Mouse (Mus musculus): ENCODE measurements around the gene Nfic.
A peak's percentile ranks its signal among the peaks of the same experiment; 100 is the strongest.

Nfic gene

GRCm38 (mm10) chr10:81356991-81357844 is 98.2 kb downstream of the Nfic start, which contains the start of gene Mfsd12:
Gene Mfsd12, plus strand, starts transcription at chr10:81357491.
- peak; percentile 93 to 96 for DNase-seq

GRCm38 (mm10) chr10:81356352-81356990 is 99.0 kb downstream of the Nfic start:
- DNase-seq: peak; percentile 39 to 74

- DNase-seq: no peak
Measured at GRCm38 (mm10) chr10:81355533-81355932, 99.9 kb downstream of the Nfic start.

DNA sequence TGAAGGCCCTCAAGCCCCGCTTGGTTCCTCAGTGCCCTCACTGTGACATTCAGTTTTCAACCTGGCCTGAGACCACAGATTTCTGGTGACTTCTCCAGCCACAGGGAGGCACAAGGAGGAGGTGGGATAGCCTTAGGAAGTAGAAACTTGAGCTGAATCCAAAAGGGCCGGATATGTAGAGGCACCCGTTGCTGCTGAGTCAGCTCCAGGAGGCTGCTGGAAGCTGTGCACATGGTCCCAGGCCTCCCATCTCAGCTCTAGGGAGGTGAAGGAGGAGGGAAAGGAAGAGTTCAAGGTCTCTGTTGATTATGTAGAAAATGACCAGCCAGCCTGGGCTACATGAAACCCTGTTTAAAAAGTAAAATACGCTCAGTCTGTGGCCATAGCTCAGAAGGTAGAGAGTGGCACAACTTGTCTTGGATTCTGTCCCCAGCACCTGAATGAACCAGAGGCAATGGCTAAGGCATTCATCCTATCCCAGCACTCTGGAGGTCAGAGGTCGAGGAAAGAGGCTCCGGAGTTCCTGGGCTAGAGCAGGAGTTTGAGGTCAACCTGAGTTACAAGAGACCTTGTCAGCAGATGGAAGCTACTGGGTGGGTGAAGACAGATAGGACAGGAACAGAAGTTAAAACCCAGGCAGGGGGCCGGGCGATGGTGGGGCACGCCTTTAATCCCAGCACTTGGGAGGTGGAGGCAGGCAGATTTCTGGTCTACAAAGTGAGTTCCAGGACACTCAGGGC is 100.5 kb downstream of the Nfic start:
- no peak for DNase-seq

GRCm38 (mm10) chr10:81351678-81352291 is 103.7 kb downstream of the Nfic start:
- no peak for DNase-seq

- DNase-seq: peak; percentile 100
Measured at GRCm38 (mm10) chr10:81350351-81351063, 104.9 kb downstream of the Nfic start, which contains the start of gene Hmg20b. Gene Hmg20b, minus strand, starts transcription at chr10:81350480.

- no peak for DNase-seq
Measured at GRCm38 (mm10) chr10:81349961-81350350, 105.5 kb downstream of the Nfic start.

GRCm38 (mm10) chr10:81349146-81349545 is 106.3 kb downstream of the Nfic start:
- peak; percentile 70 to 88 for DNase-seq

DNA sequence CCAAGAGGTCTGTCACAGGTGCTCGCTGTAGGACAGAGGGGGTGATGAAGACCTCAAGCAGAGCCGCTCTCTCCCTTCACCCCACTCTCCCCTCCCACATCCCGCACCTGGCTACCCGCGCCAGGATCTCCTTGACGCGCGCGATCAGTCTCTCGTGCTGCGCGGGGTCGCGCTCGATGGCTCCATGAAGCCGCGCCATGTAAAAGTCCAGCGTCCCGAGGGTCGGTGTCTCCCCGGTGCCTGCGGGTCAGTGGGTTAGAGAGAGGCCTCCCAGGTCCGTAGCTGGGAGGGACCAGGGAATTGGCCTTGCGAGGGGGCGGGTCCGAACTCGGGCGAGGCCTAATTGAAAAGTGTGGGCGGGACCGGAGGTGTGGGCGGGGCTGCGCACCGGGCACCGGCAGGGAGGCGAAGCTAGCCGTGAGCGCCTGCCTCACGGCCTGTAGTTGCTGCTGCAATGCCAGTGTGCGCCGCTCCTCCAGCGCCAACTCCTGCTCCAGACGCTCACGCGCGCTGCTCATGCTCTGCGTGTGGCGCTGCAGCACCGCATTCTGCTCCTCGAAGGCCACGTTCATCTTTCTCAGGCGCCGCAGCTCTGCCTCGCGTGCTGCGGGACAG is 108.9 kb downstream of the Nfic start:
- peak; percentile 87 to 94 for DNase-seq
